Mouse (Mus musculus): Measurements from ENCODE around the gene Stam. TPM values are rescaled to one million over a fixed set of nuclear protein-coding genes. Genes with fewer than 3 reads are reported as not detected.

Gene Stam
- polyA plus RNA-seq, 1 experiment from 2014 or later: 141 TPM

Other genes with a start within 250 kb of the Stam start
- 57.2 and 58.4 TPM in 2 replicates for gene Hacd1, start 18.0 kb upstream of the Stam start, polyA plus RNA-seq (2015; fragmentation: Nextera tagmentation; extraction: Ambion mirVana)
- gene Tmem236, start 100.4 kb downstream of the Stam start, polyA plus RNA-seq (2015; fragmentation: Nextera tagmentation; extraction: Ambion mirVana): 0.09 and 0.19 TPM in 2 replicates
- 4.1 and 6.8 TPM in 2 replicates for gene Mrc1, start 155.3 kb downstream of the Stam start, polyA plus RNA-seq (2015; fragmentation: Nextera tagmentation; extraction: Ambion mirVana)